Mouse (Mus musculus) heart, embryonic 14.5 days (tissue): ENCODE results near the gene Gm3238. TPM values are rescaled to one million over a fixed set of nuclear protein-coding genes. Genes with fewer than 3 reads are reported as not detected.
"Not testable (repeated sequence)": the region's sequence is repeated elsewhere in the genome, so short reads cannot be mapped to it uniquely, and the experiment has no call there.

Experiments
- ATAC-seq: fragments of 200-750 bp; cut with Nextera tagmentation; 2 replicates; pipeline ENCODE4 v1.8.0; 2017; ENCODE audit warnings: low read depth, moderate TSS enrichment; ENCODE audit not compliant: insufficient number of reproducible peaks, insufficient read depth, low FRiP score
- H3K27ac ChIP-seq, 2 experiments: fragments of 200-500 bp in 1 of 2; fragments of 300-500 bp in 1 of 2; sonication (generic) in 1 of 2; replicated peaks in 1 of 2; 2 replicates each; pipeline ENCODE4 v1.5.1; 2012 to 2014; ENCODE audit warnings: low read depth in 2 of 2, low read length in 2 of 2, control low read depth in 1 of 2, mild to moderate bottlenecking in 1 of 2, mixed read lengths in 1 of 2; ENCODE audit not compliant: control insufficient read depth in 1 of 2, insufficient read depth in 1 of 2
- H3K27me3 ChIP-seq: fragments of 300-500 bp; sonication (generic); 2 replicates; pipeline ENCODE4 v1.6.1; 2014; ENCODE audit warnings: mild to moderate bottlenecking, low read length, control low read depth; ENCODE audit not compliant: control insufficient read depth, insufficient read depth
- H3K36me3 ChIP-seq: fragments of 300-500 bp; sonication (generic); 2 replicates; pipeline ENCODE4 v1.6.1; 2014; ENCODE audit warnings: mild to moderate bottlenecking, control low read depth, low read length, mixed read lengths; ENCODE audit not compliant: control insufficient read depth, insufficient read depth
- H3K4me1 ChIP-seq, 2 experiments: fragments of 200-500 bp in 1 of 2; fragments of 300-500 bp in 1 of 2; sonication (generic) in 1 of 2; 2 replicates each; pipeline ENCODE4 v1.6.1; 2012 to 2014; ENCODE audit warnings: low read length in 2 of 2, control low read depth in 1 of 2, mixed read lengths in 1 of 2; ENCODE audit not compliant: control insufficient read depth in 2 of 2, insufficient read depth in 2 of 2
- H3K4me2 ChIP-seq: fragments of 300-500 bp; sonication (generic); 2 replicates; pipeline ENCODE4 v1.6.1; 2014; ENCODE audit warnings: mild to moderate bottlenecking, low read length
- H3K4me3 ChIP-seq, 2 experiments: fragments of 200-500 bp in 1 of 2; fragments of 300-500 bp in 1 of 2; sonication (generic) in 1 of 2; 2 replicates each; pipeline ENCODE4 v1.5.1; 2012 to 2014; ENCODE audit warnings: low read length in 2 of 2, mild to moderate bottlenecking in 2 of 2, control low read depth in 1 of 2, low read depth in 1 of 2, moderate library complexity in 1 of 2; ENCODE audit not compliant: control insufficient read depth in 1 of 2, insufficient read depth in 1 of 2
- H3K9ac ChIP-seq: fragments of 300-500 bp; sonication (generic); 2 replicates; pipeline ENCODE4 v1.6.1; 2014; ENCODE audit warnings: mild to moderate bottlenecking, low read length
- H3K9me3 ChIP-seq: fragments of 300-500 bp; sonication (generic); 2 replicates; pipeline ENCODE4 v1.6.1; 2016; ENCODE audit warnings: low read length, control low read depth; ENCODE audit not compliant: control insufficient read depth
- WGBS: fragments of 180-500 bp; shearing (Covaris S2); extraction: QIAGEN DNeasy Blood & Tissue Kit; methylation state at CpG from one replicate; pipeline ENCODE4 v1.1.7; 2014; 5-methylcytosine and 5-hydroxymethylcytosine counted together
- polyA plus RNA-seq: library from polyadenylated mRNA; unstranded; fragments of >200 nt; fragmentation: Nextera tagmentation; extraction: Ambion mirVana; gene quantifications from 2 replicates; pipeline ENCODE4 v1.2.1, GENCODE M21; 2014

The Gm3238 gene
- polyA plus RNA-seq, 1 experiment from 2014 or later = not detected

DNA sequence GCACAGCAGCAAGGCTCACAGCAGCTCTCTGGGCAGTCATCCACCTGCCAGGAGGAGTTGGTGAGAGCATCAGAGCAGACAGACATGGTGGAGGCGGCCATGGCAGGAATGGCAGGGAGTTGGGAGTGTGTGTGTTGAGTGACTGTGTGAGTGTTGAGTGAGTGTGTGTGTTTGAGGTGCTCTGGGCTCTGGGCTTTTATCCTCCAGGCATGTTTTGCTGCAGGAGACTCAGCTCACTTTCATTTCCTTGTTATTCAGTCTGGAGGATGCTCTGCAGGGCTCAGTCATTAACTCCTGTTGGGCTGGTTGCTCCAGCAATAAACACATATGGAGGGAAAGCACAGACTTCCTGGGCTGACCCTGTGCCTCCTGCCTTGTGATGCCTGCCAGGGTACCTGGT, 5.7 kb upstream of the Gm3238 start, which contains the start of gene Gm7138:
TSS of gene Gm7138 (minus strand) at position 101 of the 400 bp plus-strand sequence.
- not testable (repeated sequence) for H3K4me2 ChIP-seq, H3K9me3 ChIP-seq, H3K4me3 ChIP-seq, H3K4me1 ChIP-seq, H3K27ac ChIP-seq, H3K36me3 ChIP-seq, ATAC-seq, H3K27me3 ChIP-seq, H3K9ac ChIP-seq
- WGBS = 50% methylated on average over 1 of the region's 1 CpGs

DNA sequence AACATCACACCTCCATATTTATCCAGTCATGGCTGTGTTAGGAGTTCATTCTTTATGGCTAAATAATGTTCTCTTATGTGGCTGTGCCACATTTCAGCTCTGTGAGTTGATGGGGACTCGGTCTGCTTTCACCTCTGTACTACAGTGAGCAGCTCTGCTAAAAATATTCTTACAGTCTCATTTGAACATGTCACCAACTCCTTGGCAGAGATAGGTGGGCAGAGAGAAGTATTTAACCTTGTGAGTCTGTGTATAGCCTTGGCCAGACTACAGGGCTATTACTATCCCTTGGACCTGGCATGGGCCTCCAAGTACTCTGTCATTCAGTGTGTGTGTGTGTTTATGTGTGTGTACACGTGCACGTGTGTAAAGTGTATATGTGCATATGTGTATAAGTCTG, 1.0 kb upstream of the Gm3238 start:
- 30% methylated on average over 1 of the region's 3 CpGs for WGBS
- H3K36me3 ChIP-seq, H3K4me3 ChIP-seq, H3K9ac ChIP-seq, H3K4me2 ChIP-seq, H3K4me1 ChIP-seq, H3K27ac ChIP-seq, H3K9me3 ChIP-seq, ATAC-seq, H3K27me3 ChIP-seq: not testable (repeated sequence)

DNA sequence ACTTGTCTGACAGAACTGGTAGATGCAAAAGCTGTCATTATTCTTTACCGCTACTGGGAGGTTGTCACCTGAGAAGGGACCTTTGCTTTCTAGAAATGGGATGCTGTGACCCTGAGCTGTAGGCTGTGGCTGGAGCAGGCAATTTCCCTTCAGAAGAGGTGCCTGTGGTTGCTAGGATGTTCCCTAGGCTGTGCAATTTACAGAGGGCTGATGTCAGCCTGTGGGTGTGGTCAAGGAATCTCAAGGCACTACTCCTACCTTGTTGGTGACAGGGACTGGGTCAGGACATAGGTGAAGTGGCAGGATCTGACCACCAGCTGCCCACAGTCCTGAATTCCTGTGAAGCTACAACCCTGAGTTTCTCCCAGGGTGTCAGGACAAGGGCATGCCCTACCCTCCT, 1.4 kb downstream of the Gm3238 start:
- H3K27me3 ChIP-seq = no peaks in the 10 kb centered on the region
- H3K4me2 ChIP-seq = no peak overlapping the region
- ATAC-seq = peak; percentile 50; the same call in 1 of the 2 replicates
- WGBS = 76% methylated on average over 1 of the region's 1 CpGs
- no peak overlapping the region for H3K4me3 ChIP-seq
- no peaks in the 10 kb centered on the region; the same call in 1 of the 2 replicates for H3K9me3 ChIP-seq
- no peak overlapping the region for H3K27ac ChIP-seq
- H3K9ac ChIP-seq = no peak overlapping the region
- no peaks in the 10 kb centered on the region for H3K4me1 ChIP-seq
- H3K36me3 ChIP-seq = no peaks in the 10 kb centered on the region

DNA sequence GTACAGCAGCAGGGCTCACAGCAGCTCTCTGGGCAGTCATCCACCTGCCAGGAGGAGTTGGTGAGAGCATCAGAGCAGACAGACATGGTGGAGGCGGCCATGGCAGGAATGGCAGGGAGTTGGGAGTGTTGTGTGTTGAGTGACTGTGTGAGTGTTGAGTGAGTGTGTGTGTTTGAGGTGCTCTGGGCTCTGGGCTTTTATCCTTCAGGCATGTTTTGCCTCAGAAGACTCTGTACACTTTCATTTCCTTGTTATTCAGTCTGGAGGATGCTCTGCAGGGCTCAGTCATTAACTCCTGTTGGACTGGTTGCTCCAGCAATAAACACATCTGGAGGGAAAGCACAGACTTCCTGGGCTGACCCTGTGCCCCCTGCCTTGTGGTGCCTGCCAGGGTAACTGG, 11.5 kb downstream of the Gm3238 start, which contains the start of gene Gm3233:
TSS of gene Gm3233 (minus strand) at position 101 of the 400 bp plus-strand sequence.
- H3K27me3 ChIP-seq, H3K9ac ChIP-seq, H3K4me1 ChIP-seq, H3K9me3 ChIP-seq, H3K27ac ChIP-seq, H3K4me2 ChIP-seq, ATAC-seq, H3K36me3 ChIP-seq, H3K4me3 ChIP-seq: not testable (repeated sequence)
- WGBS = no CpG with 5 or more reads among the region's 1 CpGs

DNA sequence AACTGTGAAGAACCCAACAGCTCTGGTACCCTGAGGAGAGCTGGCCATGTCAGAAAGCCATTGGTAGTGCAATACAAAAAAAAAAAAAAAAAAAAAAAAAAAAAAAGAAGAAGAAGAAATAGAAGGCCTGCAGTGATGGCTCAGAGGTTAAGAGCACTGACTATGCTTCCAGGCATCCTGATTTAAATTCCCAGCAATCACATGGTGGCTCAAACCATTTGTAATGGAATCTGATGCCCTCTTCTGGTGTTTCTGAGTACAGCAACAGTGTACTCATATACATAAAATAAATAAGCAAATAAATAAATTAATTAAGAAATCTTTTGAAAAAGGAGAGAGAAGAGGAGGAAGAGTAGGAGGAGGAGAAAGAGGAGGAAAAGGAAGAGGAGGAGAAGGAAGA, 17.7 kb downstream of the Gm3238 start:
- Histone ChIP-seq H3K27ac (no peak overlapping the region), H3K9me3 (no peaks in the 10 kb centered on the region), H3K27me3 (no peaks in the 10 kb centered on the region), H3K4me1 (no peaks in the 10 kb centered on the region), H3K36me3 (no peaks in the 10 kb centered on the region), H3K4me3 (no peak overlapping the region), H3K9ac (no peak overlapping the region), H3K4me2 (no peak overlapping the region)
- no peak for ATAC-seq

DNA sequence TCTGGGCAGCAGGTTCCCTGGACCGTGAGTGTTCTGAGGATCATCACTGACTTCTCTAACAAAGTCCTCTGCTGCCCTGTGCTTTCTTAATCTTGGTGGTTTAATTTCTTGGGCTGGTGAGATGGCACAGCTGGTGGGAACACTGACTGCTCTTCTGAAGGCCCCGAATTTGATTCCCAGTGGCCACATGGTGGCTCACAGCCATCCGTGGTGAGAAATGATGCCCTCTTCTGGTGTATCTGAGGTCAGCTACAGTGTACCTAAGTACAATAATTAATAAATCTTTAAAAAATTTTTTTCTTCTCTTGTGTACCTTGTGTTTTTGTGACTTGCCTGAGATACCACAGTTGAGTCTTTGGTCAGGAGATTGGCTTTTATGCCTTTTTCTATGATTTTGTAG, 18.8 kb downstream of the Gm3238 start:
- not testable (repeated sequence) for ATAC-seq, H3K4me1 ChIP-seq, H3K9ac ChIP-seq, H3K9me3 ChIP-seq, H3K4me2 ChIP-seq, H3K27me3 ChIP-seq, H3K36me3 ChIP-seq, H3K4me3 ChIP-seq, H3K27ac ChIP-seq
- 59% methylated on average over 3 of the region's 3 CpGs for WGBS

DNA sequence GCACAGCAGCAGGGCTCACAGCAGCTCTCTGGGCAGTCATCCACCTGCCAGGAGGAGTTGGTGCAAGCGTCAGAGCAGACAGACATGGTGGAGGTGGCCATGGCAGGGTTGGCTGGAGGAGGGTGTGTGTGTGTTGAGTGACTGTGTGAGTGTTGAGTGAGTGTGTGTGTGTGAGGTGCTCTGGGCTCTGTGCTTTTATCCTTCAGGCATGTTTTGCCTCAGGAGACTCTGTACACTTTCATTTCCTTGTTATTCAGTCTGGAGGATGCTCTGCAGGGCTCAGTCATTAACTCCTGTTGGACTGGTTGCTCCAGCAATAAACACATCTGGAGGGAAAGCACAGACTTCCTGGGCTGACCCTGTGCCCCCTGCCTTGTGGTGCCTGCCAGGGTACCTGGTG, 19.9 kb downstream of the Gm3238 start, which contains the start of gene Gm9736:
TSS of gene Gm9736 (minus strand) at position 101 of the 400 bp plus-strand sequence.
- not testable (repeated sequence) for H3K9me3 ChIP-seq, H3K27me3 ChIP-seq, H3K27ac ChIP-seq, H3K9ac ChIP-seq, H3K36me3 ChIP-seq, H3K4me1 ChIP-seq, H3K4me3 ChIP-seq, ATAC-seq, H3K4me2 ChIP-seq
- WGBS = 44% methylated on average over 1 of the region's 1 CpGs

DNA sequence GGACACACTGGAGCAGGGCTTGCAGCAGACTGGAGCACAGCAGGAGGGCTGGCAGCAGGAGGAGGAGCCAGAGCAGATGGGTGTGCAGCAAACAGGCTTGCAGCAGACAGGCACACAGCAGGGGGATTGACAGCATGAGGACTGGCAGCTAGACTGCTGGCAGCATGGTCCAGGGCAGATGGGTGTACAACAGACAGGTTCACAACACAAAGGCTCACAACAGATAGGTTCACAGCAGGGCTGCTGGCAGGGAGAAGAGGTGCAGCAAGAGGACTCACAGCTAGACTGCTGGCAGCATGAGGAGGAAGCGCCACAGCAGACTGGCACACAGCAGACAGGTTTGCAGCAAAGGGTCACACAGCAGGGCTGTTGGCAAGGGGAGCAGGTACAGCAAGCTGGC, 20.4 kb downstream of the Gm3238 start:
- not testable (repeated sequence) for H3K9ac ChIP-seq, H3K4me2 ChIP-seq, H3K9me3 ChIP-seq, ATAC-seq, H3K4me1 ChIP-seq, H3K36me3 ChIP-seq, H3K27ac ChIP-seq, H3K27me3 ChIP-seq, H3K4me3 ChIP-seq
- 59% methylated on average over 1 of the region's 1 CpGs for WGBS
